In the genomic region with DNA sequence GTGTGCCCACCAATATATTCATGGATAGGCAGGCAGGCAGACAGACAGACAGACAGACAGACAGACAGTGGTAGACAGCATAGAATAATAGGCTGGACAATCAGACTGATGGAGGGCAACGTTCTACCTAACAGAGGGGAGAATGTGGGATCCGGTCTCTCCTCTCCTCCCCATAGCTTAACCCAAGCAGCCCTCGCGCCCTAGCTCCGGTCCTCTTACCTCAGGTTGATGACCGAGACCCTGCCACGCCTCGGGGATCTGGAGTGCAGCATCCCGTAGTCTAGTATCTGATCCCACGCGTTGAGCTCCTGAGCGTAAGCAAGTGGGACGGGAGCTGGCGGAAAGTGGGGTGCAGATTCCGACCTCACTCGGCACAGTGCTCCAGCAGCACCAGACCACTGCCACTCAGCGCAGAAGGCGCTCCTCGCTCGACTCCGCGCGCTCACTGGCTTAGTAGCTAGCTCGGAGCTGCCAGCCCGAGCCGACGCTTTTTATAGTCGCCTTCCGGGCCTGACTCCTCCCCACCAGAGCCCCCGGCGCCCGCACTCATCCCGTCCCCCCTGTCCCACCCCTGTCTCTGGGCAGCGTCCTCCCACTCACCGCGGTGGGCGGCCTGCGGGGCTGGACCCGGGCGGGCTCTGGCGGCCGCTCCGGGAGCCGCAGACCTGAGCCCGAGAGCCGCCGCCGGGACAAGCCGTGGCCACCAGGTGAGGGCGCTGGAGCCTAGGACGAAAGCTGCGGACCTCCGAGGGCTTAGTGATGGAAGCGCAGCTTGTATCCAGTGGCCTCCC, we compare ENCODE assay signal across 8 mouse cellular contexts. TPM values are rescaled to one million over a fixed set of nuclear protein-coding genes. Genes with fewer than 3 reads are reported as not detected.
DNase-seq lines count a peak whose midpoint lies in the region; ATAC-seq and TF ChIP-seq lines count a peak whose summit lies in the region.

Gene Cemip (minus strand): TSS at position 464 of the 791 bp plus-strand sequence.

- no peaks in the 10 kb centered on the region for H3K36me3 ChIP-seq in hindbrain, embryonic 14.5 days (replicated peaks; ENCODE audit: control insufficient read depth, insufficient read depth)
- H3K36me3 ChIP-seq in lung, postnatal 0 days (ENCODE audit: insufficient read depth, low read length) = no peaks in the 10 kb centered on the region

- H3K9ac ChIP-seq in hindbrain, embryonic 14.5 days = peak within 1 kb of the TSS; percentile 50
- H3K9ac ChIP-seq in lung, postnatal 0 days (replicated peaks; ENCODE audit: low read depth) = no peak within 1 kb of the TSS

- no peak within 1 kb of the TSS for H3K27ac ChIP-seq in hindbrain, embryonic 14.5 days
- H3K27ac ChIP-seq in lung, postnatal 0 days (ENCODE audit: low read length) = no peak within 1 kb of the TSS

- no peaks in the 10 kb centered on the region for H3K9me3 ChIP-seq in hindbrain, embryonic 14.5 days (ENCODE audit: control insufficient read depth, low read length)
- H3K9me3 ChIP-seq in lung, postnatal 0 days (ENCODE audit: low read length) = no peaks in the 10 kb centered on the region

- H3K27me3 ChIP-seq in hindbrain, embryonic 14.5 days (ENCODE audit: control insufficient read depth, insufficient read depth, low read length) = peaks cover 33% of the 10 kb centered on the region
- H3K27me3 ChIP-seq in lung, postnatal 0 days (replicated peaks; ENCODE audit: insufficient read depth, low read length) = peaks cover 13% of the 10 kb centered on the region

- TF ChIP-seq CTCF in lung, postnatal 0 days (IDR thresholded peaks at IDR 0.05) = peak; percentile 94

- DNase-seq in T-cell, adult 2 months (ENCODE audit: low spot score) = peak; percentile 35
- peak; percentile 91 for DNase-seq in cerebellum, postnatal 36 days
- peak; percentile 61 for DNase-seq in gastrocnemius, adult 18-20 months (ENCODE audit: low spot score)
- peak; percentile 80 for DNase-seq in hindbrain, embryonic 14.5 days (ENCODE audit: low spot score)
- DNase-seq in layer of hippocampus, postnatal 25 days (ENCODE audit: extremely low spot score in 1 of 2, low spot score in 1 of 2) = peak; percentile 86 to 89
- DNase-seq in lung, postnatal 0 days (ENCODE audit: low spot score) = peak; percentile 90
- DNase-seq in retina, embryonic 14.5 days (ENCODE audit: low spot score) = peak; percentile 87
- DNase-seq in thymus, postnatal 14 days = peak; percentile 73

- TF ChIP-seq EP300 in lung, postnatal 0 days (IDR thresholded peaks at IDR 0.05) = no peak

- peak within 1 kb of the TSS; percentile 90 for H3K4me2 ChIP-seq in hindbrain, embryonic 14.5 days (replicated peaks)
- H3K4me2 ChIP-seq in lung, postnatal 0 days (replicated peaks; ENCODE audit: low read depth, low read length) = peak within 1 kb of the TSS; percentile 85

- peak; percentile 87 for ATAC-seq in hindbrain, embryonic 14.5 days (ENCODE audit: low FRiP score)
- ATAC-seq in lung, postnatal 0 days = peak; percentile 81

- peaks cover 13% of the 10 kb centered on the region for H3K4me1 ChIP-seq in hindbrain, embryonic 14.5 days (replicated peaks; ENCODE audit: control insufficient read depth, insufficient read depth, low read length)
- H3K4me1 ChIP-seq in lung, postnatal 0 days (ENCODE audit: insufficient read depth, low read depth, low read length) = no peaks in the 10 kb centered on the region

- WGBS in hindbrain, embryonic 14.5 days = under 1% methylated on average over 53 of the region's 54 CpGs
- WGBS in lung, postnatal 0 days = under 1% methylated on average over 53 of the region's 54 CpGs

- H3K4me3 ChIP-seq in hindbrain, embryonic 14.5 days (replicated peaks; ENCODE audit: low read length) = peak within 1 kb of the TSS; percentile 53
- peak within 1 kb of the TSS; percentile 35 for H3K4me3 ChIP-seq in lung, postnatal 0 days (ENCODE audit: low read depth, low read length)

RNA-seq across cellular contexts. Expression of gene Cemip, which starts in this region (rescaled TPM):
- total RNA-seq in gastrocnemius, adult 18-20 months (2021) = not detected
- polyA plus RNA-seq in hindbrain, embryonic 14.5 days (2014; fragmentation: Nextera tagmentation; extraction: Ambion mirVana) = 0.67 and 0.70 TPM in 2 replicates
- total RNA-seq in layer of hippocampus, postnatal 25 days (2021) = 10 to 100 TPM; 21.6 to 25.9 TPM
- 0.57 and 0.83 TPM in 2 replicates for polyA plus RNA-seq in lung, postnatal 0 days (2015; fragmentation: Nextera tagmentation; extraction: Ambion mirVana)

Comparison
In these comparisons a context has a peak if more than half of its experiments do, and no peak if none do; other contexts are left out.
1. RNA of gene Cemip (total RNA-seq): 21.6 to 25.9 TPM in layer of hippocampus, postnatal 25 days; not detected in gastrocnemius, adult 18-20 months; every median in the first group is over 10 times any median in the second.
2. Peak in DNase-seq in gastrocnemius, adult 18-20 months; RNA of the gene not detected or under 1 TPM.
3. Peak in DNase-seq, ATAC-seq, H3K4me3 ChIP-seq, H3K9ac ChIP-seq and H3K4me2 ChIP-seq in hindbrain, embryonic 14.5 days; RNA of the gene not detected or under 1 TPM.
4. Peak in DNase-seq, ATAC-seq, H3K4me3 ChIP-seq and H3K4me2 ChIP-seq in lung, postnatal 0 days; RNA of the gene not detected or under 1 TPM.
5. DNase-seq: peak in every context shown above with its lines; median percentile 91 in cerebellum, postnatal 36 days; 90 in lung, postnatal 0 days; 88 in layer of hippocampus, postnatal 25 days; 87 in retina, embryonic 14.5 days; 80 in hindbrain, embryonic 14.5 days; 73 in thymus, postnatal 14 days; 61 in gastrocnemius, adult 18-20 months; 35 in T-cell, adult 2 months.